ENCODE assay signal across 17 mouse cellular contexts in the genomic region with DNA sequence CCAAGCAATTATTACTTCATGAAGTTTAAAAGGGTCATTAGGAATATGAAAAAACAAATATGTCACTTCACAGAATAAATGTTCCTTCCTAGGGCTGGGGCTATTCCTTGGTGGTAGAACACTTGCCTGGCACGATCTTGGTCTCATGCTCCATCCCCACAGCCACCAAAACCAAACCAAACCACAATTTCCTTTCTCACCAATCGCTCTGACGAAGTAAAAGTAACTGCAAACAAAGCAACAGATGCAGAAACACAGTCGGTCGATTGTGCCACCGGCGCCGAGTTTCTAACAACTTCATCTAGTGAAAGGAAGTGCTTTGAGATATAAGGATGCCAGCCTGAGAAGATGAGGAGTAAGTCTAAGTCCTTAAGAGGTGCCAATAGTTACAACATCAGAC. TPM values are rescaled to one million over a fixed set of nuclear protein-coding genes. Genes with fewer than 3 reads are reported as not detected.
DNase-seq lines count a peak whose midpoint lies in the region.
"Had no signal": no experiment of that assay in that cellular context is flagged by ENCODE, and none has a peak within 500 bp of the region (broad histone marks: within the 10 kb centered on the region; RNA-seq: fewer than 3 reads in every experiment).

No protein-coding gene starts in this region.

- WGBS in heart, embryonic 10.5 days = 92% methylated on average over 8 of the region's 8 CpGs

- H3K9me3 ChIP-seq in heart, embryonic 10.5 days = no peaks in the 10 kb centered on the region
- H3K9me3 ChIP-seq: embryonic facial prominence, embryonic 15.5 days; forebrain, embryonic 13.5 days; midbrain, embryonic 12.5 days; neural tube, embryonic 12.5 days had no signal

- peaks cover 50% of the 10 kb centered on the region for H3K36me3 ChIP-seq in heart, embryonic 10.5 days

- no peak overlapping the region for H3K4me3 ChIP-seq in heart, embryonic 10.5 days
- H3K4me3 ChIP-seq: embryonic facial prominence, embryonic 15.5 days; forebrain, embryonic 13.5 days; midbrain, embryonic 12.5 days; neural tube, embryonic 12.5 days had no signal

- no peaks in the 10 kb centered on the region for H3K27me3 ChIP-seq in heart, embryonic 10.5 days (ENCODE audit: insufficient read depth, poor library complexity, severe bottlenecking)
- H3K27me3 ChIP-seq: embryonic facial prominence, embryonic 15.5 days; forebrain, embryonic 13.5 days; midbrain, embryonic 12.5 days; neural tube, embryonic 12.5 days had no signal

- peaks cover 13% of the 10 kb centered on the region; the same call in 1 of the 2 replicates for H3K4me1 ChIP-seq in heart, embryonic 10.5 days
- H3K4me1 ChIP-seq: embryonic facial prominence, embryonic 15.5 days; midbrain, embryonic 12.5 days; neural tube, embryonic 12.5 days had no signal

- no peak for DNase-seq in heart, embryonic 10.5 days (ENCODE audit: low spot score)
- no peak for DNase-seq in heart, postnatal 4 days
- peak; percentile 37 to 54 for DNase-seq in spleen, postnatal 36 days (ENCODE audit: low spot score in 2 of 2)
- DNase-seq in spleen, postnatal 4 days (ENCODE audit: low spot score in 2 of 2) = no peak
- DNase-seq in natural killer cell, adult 2 months (ENCODE audit: low spot score in 2 of 2) = peak; percentile 49 to 67
- DNase-seq in left cerebral cortex, postnatal 36 days (ENCODE audit: low spot score in 2 of 2) = no peak
- DNase-seq in embryo, embryonic 9.5 days (ENCODE audit: extremely low spot score) = no peak
- no peak for DNase-seq in adrenal gland, postnatal 14 days
- DNase-seq: kidney, postnatal 14 days; left cerebral cortex, postnatal 4 days; lung, postnatal 10 days; retina, postnatal 1 day had no signal

- peak overlapping the region; percentile 80; the same call in 1 of the 2 replicates for H3K27ac ChIP-seq in heart, embryonic 10.5 days
- H3K27ac ChIP-seq: embryonic facial prominence, embryonic 15.5 days; forebrain, embryonic 13.5 days; liver, embryonic 14.5 days; midbrain, embryonic 12.5 days; neural tube, embryonic 12.5 days had no signal

- intact Hi-C loops in left cerebral cortex, postnatal 36 days (cut with DNase I) = no loop called here

RNA-seq across cellular contexts. Expression of a gene that starts 20.6 kb away (rescaled TPM):
- 24.1 and 27.0 TPM in 2 replicates for polyA plus RNA-seq in heart, embryonic 10.5 days (2016; fragmentation: Nextera tagmentation; extraction: Ambion mirVana)
- 10 to 100 TPM; 22.1 to 23.6 TPM for total RNA-seq in heart, postnatal 4 days (2021)
- total RNA-seq in left cerebral cortex, postnatal 36 days (2021) = 10 to 100 TPM; 50.3 to 54.1 TPM
- 28.4 and 32.3 TPM in 2 replicates for total RNA-seq in adrenal gland, postnatal 14 days (2021)

RNA-seq across cellular contexts. Expression of a gene that starts 21.6 kb away (rescaled TPM):
- polyA plus RNA-seq in heart, embryonic 10.5 days (2016; fragmentation: Nextera tagmentation; extraction: Ambion mirVana) = 222 and 241 TPM in 2 replicates
- total RNA-seq in heart, postnatal 4 days (2021) = 100 to 1,000 TPM; 168 to 170 TPM
- 10 to 100 TPM; 48.7 to 49.1 TPM for total RNA-seq in left cerebral cortex, postnatal 36 days (2021)
- total RNA-seq in adrenal gland, postnatal 14 days (2021) = 33.4 and 43.9 TPM in 2 replicates

Comparison
In these comparisons a context has a peak if more than half of its experiments do, and no peak if none do; other contexts are left out.
1. DNase-seq: peak in spleen, postnatal 36 days (2 of 2) and natural killer cell, adult 2 months (2 of 2); none in heart, embryonic 10.5 days (single experiment), heart, postnatal 4 days (single experiment), spleen, postnatal 4 days (0 of 2), left cerebral cortex, postnatal 36 days (0 of 2), embryo, embryonic 9.5 days (single experiment) and adrenal gland, postnatal 14 days (single experiment).